ENCODE assay signal across 17 mouse cellular contexts in genomic region chr6:84693204-84693603, GRCm38 (mm10).
DNase-seq lines count a peak whose midpoint lies in the region; ATAC-seq lines count a peak whose summit lies in the region.
"Had no signal": no experiment of that assay in that cellular context is flagged by ENCODE, and none has a peak within 500 bp of the region (broad histone marks: within the 10 kb centered on the region; RNA-seq: fewer than 3 reads in every experiment).

No protein-coding gene starts in this region.

- DNase-seq in cerebellum, adult 9-11 months, result peak; percentile 4
- no peak for DNase-seq in cerebellum, adult 8-10 months
- no peak for DNase-seq in hindbrain, embryonic 10.5 days (ENCODE audit: low spot score)
- peak; percentile 49 for DNase-seq in brain, adult 2 months (ENCODE audit: low read depth, low spot score)
- no peak for DNase-seq in Muller cell, postnatal 12 days (ENCODE audit: inconsistent ontology term)
- DNase-seq: adrenal gland, postnatal 14 days; heart, postnatal 36 days; kidney, adult 11 months; lung, postnatal 10 days; thymus, postnatal 36 days had no signal

- no peak overlapping the region for H3K9ac ChIP-seq in hindbrain, embryonic 13.5 days
- H3K9ac ChIP-seq in hindbrain, embryonic 16.5 days (ENCODE audit: low read depth, low read length), result no peak overlapping the region
- H3K9ac ChIP-seq: forebrain, embryonic 13.5 days; heart, embryonic 13.5 days; liver, embryonic 15.5 days had no signal

- 0 out of 2 replicates have a peak, but pooled peaks have one; percentile 36 for ATAC-seq in hindbrain, embryonic 13.5 days (ENCODE audit: low FRiP score)
- ATAC-seq in hindbrain, embryonic 16.5 days, result peak; percentile 52
- ATAC-seq: forebrain, embryonic 13.5 days had no signal

- 45% methylated on average over 2 of the region's 2 CpGs for WGBS in hindbrain, embryonic 13.5 days
- WGBS in hindbrain, embryonic 10.5 days, result 85% methylated on average over 2 of the region's 2 CpGs
- WGBS in hindbrain, embryonic 16.5 days, result 38% methylated on average over 2 of the region's 2 CpGs

- no peak overlapping the region for H3K4me3 ChIP-seq in hindbrain, embryonic 13.5 days
- H3K4me3 ChIP-seq in hindbrain, embryonic 10.5 days, result no peak overlapping the region
- no peak overlapping the region for H3K4me3 ChIP-seq in hindbrain, embryonic 16.5 days (ENCODE audit: low read length)
- H3K4me3 ChIP-seq: forebrain, embryonic 13.5 days; heart, embryonic 13.5 days; liver, embryonic 15.5 days; megakaryocyte, embryonic 14.5 days had no signal

- peak overlapping the region; percentile 36; the same call in 1 of the 2 replicates for H3K27ac ChIP-seq in hindbrain, embryonic 13.5 days
- H3K27ac ChIP-seq in hindbrain, embryonic 10.5 days, result no peak overlapping the region
- H3K27ac ChIP-seq in hindbrain, embryonic 16.5 days (ENCODE audit: low read depth, low read length), result peak overlapping the region; percentile 55; the same call in 1 of the 2 replicates
- H3K27ac ChIP-seq: forebrain, embryonic 13.5 days; heart, embryonic 13.5 days; kidney, postnatal 0 days; liver, embryonic 15.5 days had no signal

- no peaks in the 10 kb centered on the region for H3K9me3 ChIP-seq in hindbrain, embryonic 13.5 days
- H3K9me3 ChIP-seq in hindbrain, embryonic 10.5 days, result no peaks in the 10 kb centered on the region
- H3K9me3 ChIP-seq in hindbrain, embryonic 16.5 days (ENCODE audit: control insufficient read depth, low read length), result no peaks in the 10 kb centered on the region
- H3K9me3 ChIP-seq: forebrain, embryonic 13.5 days; heart, embryonic 13.5 days; liver, embryonic 15.5 days; megakaryocyte, embryonic 14.5 days had no signal

- peaks cover 31% of the 10 kb centered on the region for H3K4me1 ChIP-seq in hindbrain, embryonic 13.5 days (replicated peaks)
- H3K4me1 ChIP-seq in hindbrain, embryonic 10.5 days (replicated peaks), result peaks cover 31% of the 10 kb centered on the region
- H3K4me1 ChIP-seq in hindbrain, embryonic 16.5 days (ENCODE audit: control insufficient read depth, insufficient read depth, low read depth, low read length), result peaks cover 4% of the 10 kb centered on the region; the same call in 1 of the 2 replicates
- H3K4me1 ChIP-seq: liver, embryonic 15.5 days; megakaryocyte, embryonic 14.5 days had no signal

- no peaks in the 10 kb centered on the region for H3K36me3 ChIP-seq in hindbrain, embryonic 13.5 days
- H3K36me3 ChIP-seq in hindbrain, embryonic 10.5 days, result no peaks in the 10 kb centered on the region
- no peaks in the 10 kb centered on the region for H3K36me3 ChIP-seq in hindbrain, embryonic 16.5 days (ENCODE audit: control insufficient read depth, insufficient read depth, low read length)
- H3K36me3 ChIP-seq: liver, embryonic 15.5 days had no signal

- H3K4me2 ChIP-seq in hindbrain, embryonic 13.5 days, result no peak overlapping the region
- H3K4me2 ChIP-seq in hindbrain, embryonic 16.5 days (ENCODE audit: low read length), result no peak overlapping the region
- H3K4me2 ChIP-seq: forebrain, embryonic 13.5 days; heart, embryonic 13.5 days; liver, embryonic 15.5 days had no signal

- no peaks in the 10 kb centered on the region for H3K27me3 ChIP-seq in hindbrain, embryonic 13.5 days
- H3K27me3 ChIP-seq in hindbrain, embryonic 10.5 days (ENCODE audit: insufficient read depth, poor library complexity, severe bottlenecking), result no peaks in the 10 kb centered on the region
- H3K27me3 ChIP-seq in hindbrain, embryonic 16.5 days (replicated peaks; ENCODE audit: control insufficient read depth, insufficient read depth, low read length), result no peaks in the 10 kb centered on the region
- H3K27me3 ChIP-seq: forebrain, embryonic 13.5 days; heart, embryonic 13.5 days; liver, embryonic 15.5 days had no signal

Comparison
In these comparisons a context has a peak if more than half of its experiments do, and no peak if none do; other contexts are left out.
1. DNase-seq: peak in cerebellum, adult 9-11 months (single experiment) and brain, adult 2 months (single experiment); none in cerebellum, adult 8-10 months (single experiment), hindbrain, embryonic 10.5 days (single experiment) and Muller cell, postnatal 12 days (single experiment).